Mouse (Mus musculus) myocyte (in vitro differentiated cells): ENCODE measurements around the gene Rab10. TPM values are rescaled to one million over a fixed set of nuclear protein-coding genes. Genes with fewer than 3 reads are reported as not detected.
"Not testable (repeated sequence)": the region's sequence is repeated elsewhere in the genome, so short reads cannot be mapped to it uniquely, and the experiment has no call there.

Experiments used
- H3K27me3 ChIP-seq: one replicate; pipeline ENCODE4 v1.6.1; 2011; ENCODE audit not compliant: control insufficient read depth, insufficient read depth, insufficient read length
- H3K36me3 ChIP-seq: one replicate; pipeline ENCODE4 v1.6.1; 2011; ENCODE audit not compliant: control insufficient read depth, insufficient read depth
- H3K4me2 ChIP-seq: one replicate; pipeline ENCODE4 v1.6.1; 2011; ENCODE audit warnings: low read depth, control low read depth
- H3K4me3 ChIP-seq: one replicate; pipeline ENCODE4 v1.5.1; 2011; ENCODE audit warnings: mild to moderate bottlenecking, control low read depth, moderate library complexity
- H3K79me2 ChIP-seq: one replicate; pipeline ENCODE4 v1.6.1; 2011; ENCODE audit not compliant: control insufficient read depth, insufficient read depth
- H3ac ChIP-seq: one replicate; pipeline ENCODE4 v1.6.1; 2011; ENCODE audit not compliant: control insufficient read depth, insufficient read length
- CEBPB ChIP-seq: IDR thresholded peaks from 2 replicates; pipeline ENCODE4 v1.6.1; 2011; ENCODE audit warnings: mild to moderate bottlenecking, moderate library complexity; ENCODE audit not compliant: poor library complexity, insufficient read depth, severe bottlenecking
- E2F4 ChIP-seq: IDR thresholded peaks from one replicate; pipeline ENCODE4 v1.6.1; 2011; ENCODE audit warnings: mild to moderate bottlenecking, control low read depth, moderate library complexity; ENCODE audit not compliant: insufficient read depth
- MAX ChIP-seq: IDR thresholded peaks from one replicate; pipeline ENCODE4 v1.6.1; 2011; ENCODE audit warnings: low read depth, mild to moderate bottlenecking, control low read depth
- MYOD1 ChIP-seq, 3 experiments: IDR thresholded peaks; one replicate each; pipeline ENCODE4 v1.6.1; 2011; ENCODE audit warnings: control low read depth in 2 of 3, low read depth in 2 of 3, mild to moderate bottlenecking in 2 of 3, moderate library complexity in 1 of 3; ENCODE audit not compliant: insufficient read length in 2 of 3, control insufficient read depth in 1 of 3
- MYOG ChIP-seq, 3 experiments: IDR thresholded peaks; one replicate each; pipeline ENCODE4 v1.6.1; 2011; ENCODE audit warnings: control low read depth in 2 of 3, low read depth in 2 of 3, mild to moderate bottlenecking in 2 of 3; ENCODE audit not compliant: insufficient read length in 2 of 3, control insufficient read depth in 1 of 3, insufficient read depth in 1 of 3
- POLR2A ChIP-seq: IDR thresholded peaks from one replicate; pipeline ENCODE4 v1.6.1; 2011; ENCODE audit warnings: low read depth, mild to moderate bottlenecking, control low read depth, moderate library complexity; ENCODE audit not compliant: insufficient read length
- POLR2AphosphoS2 ChIP-seq: IDR thresholded peaks from one replicate; pipeline ENCODE4 v1.6.1; 2011; ENCODE audit warnings: low read depth, control low read depth; ENCODE audit not compliant: insufficient read length
- REST ChIP-seq: IDR thresholded peaks from one replicate; pipeline ENCODE4 v1.6.1; 2011; ENCODE audit warnings: mild to moderate bottlenecking, control low read depth, moderate library complexity; ENCODE audit not compliant: insufficient read depth, insufficient read length
- SRF ChIP-seq: IDR thresholded peaks from one replicate; pipeline ENCODE4 v1.6.1; 2011; ENCODE audit warnings: low read depth; ENCODE audit not compliant: control insufficient read depth, insufficient read length
- TCF12 ChIP-seq: IDR thresholded peaks from one replicate; pipeline ENCODE4 v1.6.1; 2011; ENCODE audit warnings: mild to moderate bottlenecking, control low read depth; ENCODE audit not compliant: poor library complexity, insufficient read depth, severe bottlenecking
- TCF3 ChIP-seq: IDR thresholded peaks from one replicate; pipeline ENCODE4 v1.6.1; 2011; ENCODE audit warnings: low read depth, control low read depth; ENCODE audit not compliant: insufficient read length
- USF1 ChIP-seq: IDR thresholded peaks from one replicate; pipeline ENCODE4 v1.6.1; 2011; ENCODE audit warnings: low read depth, mild to moderate bottlenecking, control low read depth, moderate library complexity
- polyA plus RNA-seq: library from polyadenylated mRNA; unstranded; fragments of >200 nt; fragmentation: generic; extraction: Trizol; gene quantifications from one replicate; pipeline ENCODE4 v1.2.1, GENCODE M21; 2012; ENCODE audit warnings: missing spikeins

The Rab10 gene
- polyA plus RNA-seq, 1 experiment, result 81.0 TPM

DNA sequence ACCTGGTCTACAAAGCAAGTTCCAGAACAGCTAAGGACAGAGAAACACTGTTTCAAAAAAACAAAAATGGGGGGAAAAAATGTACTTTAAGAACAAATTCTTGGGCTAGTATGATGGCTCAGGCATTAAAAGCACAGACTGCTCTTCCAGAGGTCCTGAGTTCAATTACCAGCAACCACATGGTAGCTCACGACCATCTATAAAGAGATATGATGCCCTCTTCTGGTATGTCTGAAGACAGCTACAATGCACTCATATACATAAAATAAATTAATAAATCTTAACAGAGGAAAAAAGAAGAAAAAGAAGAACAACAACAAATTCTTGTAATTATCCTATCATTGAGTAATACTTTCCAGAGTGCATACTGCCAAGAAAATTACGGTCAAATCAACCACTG lies 4.5 kb downstream of the Rab10 start:
- TF ChIP-seq POLR2A (no peak), MAX (no peak), SRF (no peak), TCF3 (no peak), USF1 (no peak), CEBPB (no peak), TCF12 (no peak), REST (no peak), MYOD1 (IDR thresholded peaks at IDR 0.05; ENCODE audit: control insufficient read depth in 1 of 3, insufficient read length in 2 of 3, low read depth in 2 of 3) (no peak), E2F4 (no peak), MYOG (IDR thresholded peaks at IDR 0.05; ENCODE audit: control insufficient read depth in 1 of 3, insufficient read depth in 1 of 3, insufficient read length in 2 of 3, low read depth in 2 of 3) (no peak), POLR2AphosphoS2 (no peak)
- H3K27me3 ChIP-seq, result no peaks in the 10 kb centered on the region
- peaks cover 92% of the 10 kb centered on the region for H3K79me2 ChIP-seq
- no peak overlapping the region for H3K4me3 ChIP-seq
- no peaks in the 10 kb centered on the region for H3K36me3 ChIP-seq
- H3K4me2 ChIP-seq, result no peak overlapping the region
- no peak overlapping the region for H3ac ChIP-seq

DNA sequence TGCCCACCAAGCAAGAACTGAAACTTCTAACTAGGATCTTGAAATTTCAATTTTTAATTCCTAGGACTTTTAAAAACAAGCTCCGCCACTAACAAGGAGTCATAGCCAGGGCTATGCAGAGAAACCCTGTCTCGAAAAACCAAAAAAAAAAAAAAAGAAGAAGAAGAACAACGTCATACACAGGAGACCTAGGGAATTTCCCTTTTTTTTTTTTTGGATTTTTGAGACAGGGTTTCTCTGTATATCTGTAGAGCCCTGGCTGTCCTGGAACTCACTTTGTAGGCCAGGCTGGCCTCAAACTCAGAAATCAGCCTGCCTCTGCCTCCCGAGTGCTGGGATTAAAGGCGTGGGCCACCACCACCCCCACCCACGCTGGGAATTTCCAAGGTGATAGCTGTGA lies 12.1 kb downstream of the Rab10 start:
- H3K4me2 ChIP-seq, H3ac ChIP-seq, H3K27me3 ChIP-seq, H3K36me3 ChIP-seq, H3K4me3 ChIP-seq: not testable (repeated sequence)
- peaks cover 100% of the 10 kb centered on the region for H3K79me2 ChIP-seq

DNA sequence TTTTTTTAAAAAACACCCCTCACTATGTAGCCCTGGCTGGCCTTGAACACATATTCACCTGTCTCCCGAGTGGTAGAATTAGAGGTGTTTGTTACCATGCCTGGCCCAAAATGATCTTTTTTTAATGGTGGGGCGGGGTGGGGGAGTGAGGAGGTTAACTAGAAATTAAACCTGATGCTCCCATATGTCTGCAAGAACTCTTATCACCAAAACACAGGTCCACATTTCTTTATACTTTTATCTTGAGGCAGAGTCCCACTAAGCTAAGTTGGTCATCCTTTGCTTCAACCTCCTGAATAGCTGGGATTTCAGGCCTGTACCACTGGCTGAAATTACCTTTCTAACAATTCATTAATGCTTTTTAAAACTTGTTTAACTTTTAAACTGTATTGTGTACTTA lies 13.7 kb downstream of the Rab10 start:
- TF ChIP-seq SRF (no peak), REST (no peak), MYOG (IDR thresholded peaks at IDR 0.05; ENCODE audit: control insufficient read depth in 1 of 3, insufficient read depth in 1 of 3, insufficient read length in 2 of 3, low read depth in 2 of 3) (no peak), E2F4 (no peak), CEBPB (no peak)

DNA sequence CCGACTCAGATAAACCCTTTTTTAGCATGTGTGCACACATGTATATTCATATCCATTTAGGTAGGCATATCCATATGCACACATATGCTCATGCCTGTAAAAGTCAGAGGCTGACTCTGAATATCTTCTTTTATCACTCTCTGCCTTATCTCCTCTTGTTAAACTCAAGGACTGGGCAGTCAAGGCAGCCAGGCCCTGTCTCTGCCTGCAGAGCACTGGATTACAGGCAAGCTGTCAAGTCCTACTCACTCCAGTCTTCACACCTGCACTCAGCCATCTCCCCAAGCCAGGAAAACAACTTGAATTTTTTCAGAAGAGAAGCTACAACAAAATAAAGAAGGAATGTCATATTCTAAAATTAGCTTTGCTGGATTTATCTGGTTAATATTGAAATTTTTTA lies 17.9 kb downstream of the Rab10 start:
- no peaks in the 10 kb centered on the region for H3K27me3 ChIP-seq
- no peak overlapping the region for H3K4me2 ChIP-seq
- no peaks in the 10 kb centered on the region for H3K36me3 ChIP-seq
- no peak overlapping the region for H3K4me3 ChIP-seq
- H3ac ChIP-seq, result no peak overlapping the region
- TF ChIP-seq E2F4 (no peak), MAX (no peak), POLR2A (no peak), TCF12 (no peak), SRF (no peak), TCF3 (no peak), REST (no peak), USF1 (no peak), CEBPB (no peak), POLR2AphosphoS2 (no peak), MYOG (IDR thresholded peaks at IDR 0.05; ENCODE audit: control insufficient read depth in 1 of 3, insufficient read depth in 1 of 3, insufficient read length in 2 of 3, low read depth in 2 of 3) (no peak), MYOD1 (IDR thresholded peaks at IDR 0.05; ENCODE audit: control insufficient read depth in 1 of 3, insufficient read length in 2 of 3, low read depth in 2 of 3) (no peak)
- peaks cover 98% of the 10 kb centered on the region for H3K79me2 ChIP-seq

More for the DNA sequence above, 13.7 kb downstream of the Rab10 start:
- H3ac ChIP-seq, result no peak overlapping the region
- no peak overlapping the region for H3K4me3 ChIP-seq
- no peaks in the 10 kb centered on the region for H3K27me3 ChIP-seq
- H3K79me2 ChIP-seq, result peaks cover 98% of the 10 kb centered on the region
- H3K4me2 ChIP-seq, result no peak overlapping the region
- H3K36me3 ChIP-seq, result peaks cover 5% of the 10 kb centered on the region

DNA sequence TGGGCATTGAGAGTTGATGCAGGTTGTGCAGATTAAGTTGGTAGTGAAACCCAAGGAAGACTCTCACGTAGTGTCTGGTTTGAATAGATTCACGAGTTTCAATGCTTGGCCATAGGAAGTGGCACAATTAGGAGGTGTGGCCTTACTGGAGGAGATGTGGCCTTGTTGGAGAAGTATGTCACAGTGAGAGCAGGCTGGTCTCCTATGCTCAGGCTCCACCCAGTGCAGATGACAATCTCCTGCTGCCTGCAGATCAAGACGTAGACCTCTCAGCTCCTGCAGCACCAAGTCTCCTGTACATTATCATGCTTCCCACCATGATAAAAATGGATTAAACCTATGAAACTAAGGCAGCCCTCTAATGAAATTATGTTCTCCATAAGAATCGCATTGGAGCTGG lies 18.7 kb downstream of the Rab10 start:
- no peak overlapping the region for H3K4me2 ChIP-seq
- no peak overlapping the region for H3ac ChIP-seq
- TF ChIP-seq TCF12 (no peak), E2F4 (no peak), POLR2AphosphoS2 (no peak), SRF (no peak), CEBPB (no peak), TCF3 (no peak), REST (no peak), MAX (no peak), USF1 (no peak), MYOG (IDR thresholded peaks at IDR 0.05; ENCODE audit: control insufficient read depth in 1 of 3, insufficient read depth in 1 of 3, insufficient read length in 2 of 3, low read depth in 2 of 3) (no peak), POLR2A (no peak), MYOD1 (IDR thresholded peaks at IDR 0.05; ENCODE audit: control insufficient read depth in 1 of 3, insufficient read length in 2 of 3, low read depth in 2 of 3) (no peak)
- H3K27me3 ChIP-seq, result no peaks in the 10 kb centered on the region
- no peaks in the 10 kb centered on the region for H3K36me3 ChIP-seq
- H3K79me2 ChIP-seq, result peaks cover 98% of the 10 kb centered on the region
- no peak overlapping the region for H3K4me3 ChIP-seq
